Mouse (Mus musculus): ENCODE results near the gene Gm49396. TPM values are rescaled to one million over a fixed set of nuclear protein-coding genes. Genes with fewer than 3 reads are reported as not detected.

Gm49396 gene
- polyA plus RNA-seq (2017; shearing (Covaris generic)), result 57.8 TPM

DNA sequence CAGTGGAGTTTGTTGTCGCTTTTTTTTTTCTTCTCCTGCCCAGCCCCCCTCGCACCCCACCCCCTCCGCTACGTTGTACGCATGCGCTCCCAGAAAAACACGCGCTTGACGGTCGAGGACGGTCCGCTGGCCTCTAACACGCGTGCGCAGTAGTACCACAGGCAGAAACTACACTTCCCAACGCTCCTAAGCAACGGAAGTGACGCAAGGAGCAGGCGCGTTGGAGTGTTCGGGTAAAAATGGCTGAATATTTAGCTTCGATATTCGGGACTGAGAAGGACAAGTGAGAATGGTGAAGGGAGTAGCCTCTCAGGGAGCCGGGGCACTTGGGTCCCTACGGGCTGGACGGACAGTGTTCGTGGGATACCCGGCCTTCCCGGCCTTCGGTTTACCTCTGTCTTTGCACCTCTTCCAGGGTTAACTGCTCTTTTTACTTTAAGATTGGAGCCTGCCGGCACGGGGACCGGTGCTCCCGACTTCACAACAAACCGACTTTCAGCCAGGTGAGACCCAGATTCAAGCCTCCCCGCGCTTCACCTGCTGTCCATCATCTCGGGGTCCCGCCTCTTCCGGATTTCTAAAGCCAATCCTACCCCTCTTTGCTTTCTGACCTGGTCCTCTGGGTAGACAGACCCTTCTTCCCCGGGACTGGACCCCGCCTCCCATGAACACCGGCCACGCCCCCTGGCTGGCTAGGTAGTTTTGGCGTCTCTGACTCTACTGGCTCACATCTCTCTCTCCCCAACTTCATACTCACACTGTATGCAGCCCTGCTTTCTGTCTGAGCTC lies at the start of gene Gm49396, which contains the start of the genes U2af1l4 and Psenen:
Gene Gm49396 (plus strand): TSS at position 228 of the 789 bp plus-strand sequence.
Gene U2af1l4 (plus strand): TSS at position 185 of the 789 bp plus-strand sequence.
Gene Psenen (minus strand): TSS at position 511 of the 789 bp plus-strand sequence.

DNA sequence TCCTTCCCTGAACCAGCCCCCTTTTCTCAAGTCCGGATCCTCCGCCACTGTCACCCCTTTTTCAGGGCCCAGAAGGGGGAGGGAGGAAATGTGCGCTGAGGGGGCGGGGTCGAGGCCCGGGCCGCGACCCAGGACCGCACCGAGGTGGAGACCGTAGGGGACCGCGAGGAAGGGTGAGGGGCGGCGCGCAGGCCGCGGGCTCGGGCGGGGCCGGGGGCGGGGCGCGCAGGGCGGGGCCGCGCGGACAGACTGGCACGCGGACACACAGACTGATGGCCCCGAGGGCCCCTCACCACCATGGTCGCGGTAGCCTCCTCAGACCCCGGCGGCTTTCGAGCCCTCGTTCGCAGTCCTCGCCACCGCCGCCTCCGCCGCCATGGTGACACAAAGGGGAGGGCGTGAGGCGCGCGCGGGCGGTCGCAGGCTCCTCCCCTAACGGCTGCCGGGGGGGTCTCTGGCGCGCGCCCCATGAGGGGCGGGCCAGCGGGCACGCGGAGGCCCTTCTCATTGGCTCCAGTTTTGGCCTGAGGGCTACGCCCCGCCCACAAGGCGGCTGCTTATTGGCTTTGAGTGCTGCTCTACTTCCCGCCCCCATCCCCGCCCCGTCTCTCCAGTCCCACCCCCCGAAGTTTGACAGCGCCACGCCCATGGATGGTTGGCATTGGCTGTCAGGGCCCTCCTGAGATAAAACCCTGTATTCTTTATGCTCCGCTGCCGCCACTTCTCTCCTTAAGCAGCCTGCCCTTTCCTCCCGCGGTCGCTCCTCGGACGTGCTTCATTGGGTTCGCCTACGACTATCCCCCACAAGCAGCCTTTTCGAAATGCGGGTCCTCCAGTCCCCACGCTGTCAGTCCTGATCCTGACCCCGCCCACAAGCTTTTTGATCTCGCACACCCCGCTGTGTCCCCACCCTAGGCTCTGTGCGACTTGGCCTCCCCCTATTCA lies 28.2 kb upstream of the Gm49396 start, which contains the start of gene Arhgap33:
Gene Arhgap33 (minus strand): TSS at position 428 of the 945 bp plus-strand sequence.

DNA sequence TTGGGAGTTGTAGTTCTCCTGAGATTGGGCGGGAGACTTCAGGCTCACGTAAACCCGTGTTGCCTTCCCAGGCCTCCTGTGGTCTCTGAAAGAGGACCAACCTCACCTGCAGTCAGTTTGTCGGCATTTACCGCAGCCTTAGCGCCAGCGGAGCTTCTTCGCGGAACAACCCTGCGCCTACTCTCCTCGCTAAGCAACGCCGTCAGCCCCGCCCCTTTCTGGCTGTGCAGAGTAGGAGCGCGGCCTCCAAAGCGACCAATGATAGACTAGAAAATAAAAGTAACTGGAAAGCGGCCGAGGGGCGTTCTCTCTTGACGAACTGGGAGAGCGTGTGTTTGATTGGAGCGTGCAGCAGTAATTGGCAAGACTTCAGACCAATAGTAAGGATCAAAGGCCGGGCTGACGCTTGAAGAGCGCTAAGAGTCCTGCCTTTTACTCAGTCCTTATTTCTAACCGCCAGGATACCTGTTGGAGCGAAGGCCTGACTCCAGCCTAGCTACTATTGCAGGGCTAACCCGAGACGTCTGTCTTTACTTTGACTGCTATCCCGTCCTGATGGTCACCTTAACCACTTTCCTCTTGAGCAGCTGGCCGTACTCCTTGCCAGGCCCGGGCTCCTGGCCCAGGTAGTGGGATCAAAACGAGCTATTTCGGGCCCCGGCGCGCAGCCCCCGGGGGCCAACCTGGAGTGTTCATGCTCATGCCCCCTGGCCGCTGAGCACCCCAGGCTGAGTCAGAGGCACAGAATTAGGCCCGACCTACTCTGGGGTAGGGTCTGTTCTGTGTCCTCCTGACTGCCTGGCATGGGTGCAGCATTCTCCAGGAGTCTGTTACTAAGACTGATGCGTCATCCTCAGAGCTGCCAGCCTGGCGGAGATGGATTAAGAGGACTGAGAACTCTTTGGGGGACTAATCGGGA lies 10.8 kb upstream of the Gm49396 start, which contains the start of the genes Hspb6 and Proser3:
Gene Hspb6 (plus strand): TSS at position 77 of the 919 bp plus-strand sequence.
Gene Proser3 (minus strand): TSS at position 198 of the 919 bp plus-strand sequence.

DNA sequence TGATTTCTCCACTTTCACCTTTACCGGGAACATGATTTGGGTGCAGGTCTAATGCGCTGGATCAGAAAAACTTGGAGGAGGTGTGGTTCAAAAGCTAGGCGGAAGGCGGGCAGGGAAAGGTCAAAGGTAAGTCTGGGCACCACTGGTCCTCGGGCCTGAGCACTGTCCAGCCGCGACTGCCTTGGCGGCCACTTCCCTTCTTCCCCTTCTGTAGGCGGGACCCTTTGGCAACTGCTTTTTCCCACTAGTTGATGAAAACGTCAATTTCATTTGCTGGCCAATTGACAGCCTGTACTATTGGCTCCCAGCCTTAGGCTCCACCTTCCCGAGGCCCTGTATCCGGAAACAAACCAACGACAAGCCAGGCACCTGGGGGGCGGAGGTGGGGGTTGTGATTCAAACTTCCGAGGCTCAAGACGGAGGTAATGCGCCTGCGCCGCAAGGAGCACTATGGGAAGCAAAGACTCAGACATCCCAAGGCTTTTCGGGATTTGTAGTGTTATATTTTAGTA lies 3.6 kb upstream of the Gm49396 start, which contains the start of gene Lin37:
Gene Lin37 (minus strand): TSS at position 396 of the 512 bp plus-strand sequence.

GRCm38 (mm10) chr7:30564970-30565571 lies 1.9 kb downstream of the Gm49396 start, which contains the start of gene Igflr1:
Gene Igflr1, plus strand, starts transcription at chr7:30565427.

GRCm38 (mm10) chr7:30588676-30589434 lies 25.7 kb downstream of the Gm49396 start, which contains the start of gene Kmt2b:
Gene Kmt2b, minus strand, starts transcription at chr7:30588726.

DNA sequence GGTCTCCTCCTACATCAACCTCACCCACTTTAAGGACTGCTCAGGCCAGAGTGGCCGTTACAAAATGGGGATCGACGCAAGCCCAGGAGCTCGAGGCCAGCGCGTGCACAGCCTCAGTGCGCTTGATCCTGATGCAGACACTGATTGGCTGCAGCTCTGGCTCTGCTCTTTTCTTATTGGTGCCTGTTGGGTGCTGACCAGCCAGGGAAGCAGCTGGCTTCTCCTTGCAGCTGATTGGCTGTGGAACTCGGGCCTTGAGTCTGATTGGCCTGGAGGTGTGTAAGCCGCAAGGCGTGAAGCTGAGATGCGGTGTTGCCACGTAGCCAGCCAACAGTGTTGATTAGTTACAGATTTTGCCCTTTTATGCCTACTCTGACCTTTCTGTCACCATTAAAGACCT lies 35.6 kb downstream of the Gm49396 start, which contains the start of gene Zbtb32:
Gene Zbtb32 (minus strand): TSS at position 124 of the 400 bp plus-strand sequence.

GRCm38 (mm10) chr7:30612654-30613402 lies 49.7 kb downstream of the Gm49396 start, which contains the start of gene Upk1a:
Gene Upk1a, minus strand, starts transcription at chr7:30612847.

Other genes with a start within 250 kb of the Gm49396 start
- gene Syne4, start 248.5 kb upstream of the Gm49396 start, polyA plus RNA-seq (2017; shearing (Covaris generic)), result 5.9 TPM
- gene E130208F15Rik, start 241.6 kb upstream of the Gm49396 start, polyA plus RNA-seq (2017; shearing (Covaris generic)), result not detected
- gene Sdhaf1, start 239.4 kb upstream of the Gm49396 start, polyA plus RNA-seq (2017; shearing (Covaris generic)), result 20.6 TPM
- gene Lrfn3, start 200.6 kb upstream of the Gm49396 start, polyA plus RNA-seq (2017; shearing (Covaris generic)), result not detected
- gene Tyrobp, start 149.6 kb upstream of the Gm49396 start, polyA plus RNA-seq (2017; shearing (Covaris generic)), result 2.8 TPM
- 589 TPM for gene Hcst, start 143.5 kb upstream of the Gm49396 start, polyA plus RNA-seq (2017; shearing (Covaris generic))
- gene Nfkbid, start 141.6 kb upstream of the Gm49396 start, polyA plus RNA-seq (2017; shearing (Covaris generic)), result 853 TPM
- 34.3 TPM for gene Aplp1, start 117.8 kb upstream of the Gm49396 start, polyA plus RNA-seq (2017; shearing (Covaris generic))
- gene Kirrel2, start 105.7 kb upstream of the Gm49396 start, polyA plus RNA-seq (2017; shearing (Covaris generic)), result 0.25 TPM
- gene Nphs1, start 105.0 kb upstream of the Gm49396 start, polyA plus RNA-seq (2017; shearing (Covaris generic)), result not detected
- not detected for gene Prodh2, start 69.7 kb upstream of the Gm49396 start, polyA plus RNA-seq (2017; shearing (Covaris generic))
- 1.0 TPM for gene Arhgap33, start 28.3 kb upstream of the Gm49396 start, polyA plus RNA-seq (2017; shearing (Covaris generic))
- gene Hspb6, start 11.2 kb upstream of the Gm49396 start, polyA plus RNA-seq (2017; shearing (Covaris generic)), result 3.3 TPM
- 3.3 TPM for gene Proser3, start 11.0 kb upstream of the Gm49396 start, polyA plus RNA-seq (2017; shearing (Covaris generic))
- gene Lin37, start 3.5 kb upstream of the Gm49396 start, polyA plus RNA-seq (2017; shearing (Covaris generic)), result 48.0 TPM
- 84.8 TPM for gene U2af1l4, start within 50 bp of the Gm49396 start, polyA plus RNA-seq (2017; shearing (Covaris generic))
- gene Psenen, start 283 bp downstream of the Gm49396 start, polyA plus RNA-seq (2017; shearing (Covaris generic)), result 137 TPM
- 59.7 TPM for gene Igflr1, start 2.1 kb downstream of the Gm49396 start, polyA plus RNA-seq (2017; shearing (Covaris generic))
- gene Kmt2b, start 25.4 kb downstream of the Gm49396 start, polyA plus RNA-seq (2017; shearing (Covaris generic)), result 14.0 TPM
- 12.8 TPM for gene Zbtb32, start 35.6 kb downstream of the Gm49396 start, polyA plus RNA-seq (2017; shearing (Covaris generic))
- gene Upk1a, start 49.5 kb downstream of the Gm49396 start, polyA plus RNA-seq (2017; shearing (Covaris generic)), result 0.79 TPM
- 388 TPM for gene Cox6b1, start 62.8 kb downstream of the Gm49396 start, polyA plus RNA-seq (2017; shearing (Covaris generic))
- not detected for gene Etv2, start 72.5 kb downstream of the Gm49396 start, polyA plus RNA-seq (2017; shearing (Covaris generic))
- gene Rbm42, start 87.0 kb downstream of the Gm49396 start, polyA plus RNA-seq (2017; shearing (Covaris generic)), result 194 TPM
- 36.3 TPM for gene Haus5, start 101.7 kb downstream of the Gm49396 start, polyA plus RNA-seq (2017; shearing (Covaris generic))
- gene Pmis2, start 108.3 kb downstream of the Gm49396 start, polyA plus RNA-seq (2017; shearing (Covaris generic)), result 0.56 TPM
- not detected for gene 2200002J24Rik, start 135.6 kb downstream of the Gm49396 start, polyA plus RNA-seq (2017; shearing (Covaris generic))
- not detected for gene Atp4a, start 148.9 kb downstream of the Gm49396 start, polyA plus RNA-seq (2017; shearing (Covaris generic))
- gene Tmem147, start 166.2 kb downstream of the Gm49396 start, polyA plus RNA-seq (2017; shearing (Covaris generic)), result 51.5 TPM
- not detected for gene Gapdhs, start 180.3 kb downstream of the Gm49396 start, polyA plus RNA-seq (2017; shearing (Covaris generic))
- 0.17 TPM for gene Sbsn, start 188.1 kb downstream of the Gm49396 start, polyA plus RNA-seq (2017; shearing (Covaris generic))
- gene Dmkn, start 200.4 kb downstream of the Gm49396 start, polyA plus RNA-seq (2017; shearing (Covaris generic)), result not detected
- gene Krtdap, start 224.6 kb downstream of the Gm49396 start, polyA plus RNA-seq (2017; shearing (Covaris generic)), result not detected

Measured in effector memory CD4-positive, alpha-beta T cell, adult 5 months (primary cell).